9 mouse cellular contexts compared by ENCODE assay signal in the genomic region with DNA sequence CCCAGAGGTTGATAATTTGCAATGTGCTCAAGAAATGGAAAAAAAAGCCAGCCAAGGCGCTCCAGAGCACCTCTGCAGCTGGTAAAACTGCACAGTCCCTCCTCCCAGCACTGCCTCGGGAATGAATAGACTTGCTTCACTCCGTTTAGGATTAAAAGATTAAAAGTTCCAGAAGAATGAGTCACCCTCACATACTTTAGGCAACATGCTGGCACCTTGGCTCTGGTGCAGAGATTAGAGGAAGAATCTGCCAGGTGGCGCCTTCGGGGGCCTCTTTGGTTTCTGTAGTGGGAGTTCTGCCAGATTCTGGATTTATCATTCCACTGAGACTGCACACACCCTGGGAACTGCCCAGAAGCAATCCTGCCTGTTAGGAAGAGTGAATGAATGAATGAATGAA.
DNase-seq lines count a peak whose midpoint lies in the region; ATAC-seq and TF ChIP-seq lines count a peak whose summit lies in the region.
"Had no signal": no experiment of that assay in that cellular context is flagged by ENCODE, and none has a peak within 500 bp of the region (broad histone marks: within the 10 kb centered on the region; RNA-seq: fewer than 3 reads in every experiment).

No protein-coding gene starts in this region.

- intact Hi-C loops in gastrocnemius, adult 2 months (cut with DNase I): loop anchor here (5.0 kb wide), 1 partner anchor 74 kb away; the partner anchor contains the start of gene Zfx
- intact Hi-C loops in left cerebral cortex, postnatal 14 days (cut with DNase I): no loop called here

- no peaks in the 10 kb centered on the region for H3K36me3 ChIP-seq in limb, embryonic 13.5 days
- no peaks in the 10 kb centered on the region for H3K36me3 ChIP-seq in limb, embryonic 10.5 days
- H3K36me3 ChIP-seq in neural tube, embryonic 15.5 days: no peaks in the 10 kb centered on the region
- H3K36me3 ChIP-seq: lung, embryonic 15.5 days had no signal

- H3K9me3 ChIP-seq in limb, embryonic 13.5 days: no peaks in the 10 kb centered on the region
- no peaks in the 10 kb centered on the region for H3K9me3 ChIP-seq in limb, embryonic 10.5 days (replicated peaks)
- H3K9me3 ChIP-seq in neural tube, embryonic 15.5 days (replicated peaks): no peaks in the 10 kb centered on the region
- H3K9me3 ChIP-seq: lung, embryonic 15.5 days had no signal

- TF ChIP-seq CTCF in gastrocnemius, adult 2 months (IDR thresholded peaks at IDR 0.05): no peak

- peak; percentile 64; the same call in 1 of the 2 replicates for ATAC-seq in limb, embryonic 13.5 days (ENCODE audit: low FRiP score, low read depth)
- ATAC-seq in neural tube, embryonic 15.5 days (ENCODE audit: low FRiP score): no peak

- no peak overlapping the region for H3K4me3 ChIP-seq in limb, embryonic 13.5 days
- H3K4me3 ChIP-seq in limb, embryonic 10.5 days: no peak overlapping the region
- no peak overlapping the region for H3K4me3 ChIP-seq in gastrocnemius, adult 2 months
- no peak overlapping the region for H3K4me3 ChIP-seq in neural tube, embryonic 15.5 days (replicated peaks)
- H3K4me3 ChIP-seq: lung, embryonic 15.5 days had no signal

- no peak overlapping the region for H3K27ac ChIP-seq in limb, embryonic 13.5 days
- H3K27ac ChIP-seq in limb, embryonic 10.5 days: no peak overlapping the region
- H3K27ac ChIP-seq in gastrocnemius, adult 2 months: no peak overlapping the region; the same call in 1 of the 2 replicates
- no peak overlapping the region for H3K27ac ChIP-seq in neural tube, embryonic 15.5 days (replicated peaks)
- H3K27ac ChIP-seq: lung, embryonic 15.5 days had no signal

- H3K4me2 ChIP-seq in limb, embryonic 13.5 days (replicated peaks): no peak overlapping the region
- no peak overlapping the region for H3K4me2 ChIP-seq in neural tube, embryonic 15.5 days
- H3K4me2 ChIP-seq: lung, embryonic 15.5 days had no signal

- peaks cover 21% of the 10 kb centered on the region for H3K27me3 ChIP-seq in limb, embryonic 13.5 days
- H3K27me3 ChIP-seq in limb, embryonic 10.5 days (ENCODE audit: low read depth, poor library complexity, severe bottlenecking): peaks cover 77% of the 10 kb centered on the region
- H3K27me3 ChIP-seq in neural tube, embryonic 15.5 days (replicated peaks): peaks cover 18% of the 10 kb centered on the region

- H3K4me1 ChIP-seq in limb, embryonic 13.5 days: no peaks in the 10 kb centered on the region
- H3K4me1 ChIP-seq in limb, embryonic 10.5 days: no peaks in the 10 kb centered on the region
- H3K4me1 ChIP-seq in neural tube, embryonic 15.5 days: no peaks in the 10 kb centered on the region
- H3K4me1 ChIP-seq: lung, embryonic 15.5 days had no signal

- H3K9ac ChIP-seq in limb, embryonic 13.5 days: no peak overlapping the region
- H3K9ac ChIP-seq in neural tube, embryonic 15.5 days (replicated peaks): no peak overlapping the region
- H3K9ac ChIP-seq: lung, embryonic 15.5 days had no signal

- 38% methylated on average over 5 of the region's 5 CpGs for WGBS in limb, embryonic 13.5 days
- WGBS in limb, embryonic 10.5 days: 64% methylated on average over 5 of the region's 5 CpGs
- WGBS in neural tube, embryonic 15.5 days: 58% methylated on average over 5 of the region's 5 CpGs

- peak; percentile 20 for DNase-seq in adrenal gland, postnatal 10 days
- DNase-seq in adrenal gland, postnatal 4 days (ENCODE audit: low spot score in 2 of 2): no peak
- DNase-seq in limb, embryonic 10.5 days (ENCODE audit: low spot score): no peak
- DNase-seq in gastrocnemius, adult 2 months: peak; percentile 58
- peak; percentile 3 to 32 for DNase-seq in left cerebral cortex, postnatal 14 days (ENCODE audit: low spot score in 2 of 2)
- no peak for DNase-seq in thymus, postnatal 36 days

Comparison
In these comparisons a context has a peak if more than half of its experiments do, and no peak if none do; other contexts are left out.
1. DNase-seq: peak in adrenal gland, postnatal 10 days (single experiment), gastrocnemius, adult 2 months (single experiment) and left cerebral cortex, postnatal 14 days (2 of 2); none in adrenal gland, postnatal 4 days (0 of 2), limb, embryonic 10.5 days (single experiment) and thymus, postnatal 36 days (0 of 2).